Mouse (Mus musculus): ENCODE data around the gene Ndrg3.

DNA sequence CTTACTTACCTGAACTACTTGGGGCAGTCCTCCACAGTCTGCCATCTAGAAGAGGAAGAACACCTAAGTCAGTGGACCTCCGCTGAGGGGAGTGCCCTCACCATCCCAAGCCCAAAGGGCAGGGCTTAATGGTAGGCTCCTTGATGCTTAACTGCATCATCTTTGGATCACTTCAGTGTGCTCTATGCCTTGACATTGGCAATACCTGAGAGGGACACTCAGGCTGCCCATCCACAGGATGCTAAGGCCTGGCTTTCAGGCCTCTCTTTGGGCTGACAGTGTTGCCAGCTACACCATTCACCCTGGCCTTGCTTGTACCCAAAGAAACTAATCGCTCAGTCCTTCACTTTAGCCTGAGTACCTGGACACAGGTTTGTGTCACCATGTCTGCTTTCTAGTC lies 60.4 kb downstream of the Ndrg3 start:
- TF ChIP-seq GATA1 (IDR thresholded peaks at IDR 0.05; ENCODE audit: borderline replicate concordance, low read length) = no peak
- TF ChIP-seq FLI1 (IDR thresholded peaks at IDR 0.05; ENCODE audit: low read length) = no peak
